Mouse (Mus musculus) CH12.LX (cell line): ENCODE measurements around the gene Bdp1.
A peak's percentile ranks its signal among the peaks of the same experiment; 100 is the strongest.

Experiments
- CTCF ChIP-seq, 2 experiments: IDR thresholded peaks in 1 of 2; conservative IDR thresholded peaks in 1 of 2; 2 replicates each; pipeline ENCODE4 v1.5.1; 2011 to 2012; ENCODE audit warnings: low read depth in 2 of 2, low read length in 2 of 2, improper control_type of control experiment in 1 of 2, inconsistent platforms in 1 of 2, mild to moderate bottlenecking in 1 of 2, moderate library complexity in 1 of 2
- JUND ChIP-seq: conservative IDR thresholded peaks from 2 replicates; pipeline ENCODE4 v1.6.1; 2011; ENCODE audit warnings: low read depth, low read length, improper control_type of control experiment

GRCm38 (mm10) chr13:99983320-99983719, 120.5 kb downstream of the Bdp1 start:
- TF ChIP-seq JUND (no peak), CTCF (conservative IDR thresholded peaks at IDR 0.05 in 1 of 2, IDR thresholded peaks at IDR 0.05 in 1 of 2; ENCODE audit: low read depth in 2 of 2, low read length in 2 of 2) (peak in 1 of 2 experiments; percentile 60; a peak in 3 of 4 replicates)
